Mouse (Mus musculus): ENCODE data around the gene Dnah2.
"Not testable (repeated sequence)": the region's sequence is repeated elsewhere in the genome, so short reads cannot be mapped to it uniquely, and the experiment has no call there.

The Dnah2 gene

GRCm38 (mm10) chr11:69530281-69530680, 18.6 kb downstream of the Dnah2 start:
- not testable (repeated sequence) for DNase-seq (ENCODE audit: low read depth, low spot score)

DNA sequence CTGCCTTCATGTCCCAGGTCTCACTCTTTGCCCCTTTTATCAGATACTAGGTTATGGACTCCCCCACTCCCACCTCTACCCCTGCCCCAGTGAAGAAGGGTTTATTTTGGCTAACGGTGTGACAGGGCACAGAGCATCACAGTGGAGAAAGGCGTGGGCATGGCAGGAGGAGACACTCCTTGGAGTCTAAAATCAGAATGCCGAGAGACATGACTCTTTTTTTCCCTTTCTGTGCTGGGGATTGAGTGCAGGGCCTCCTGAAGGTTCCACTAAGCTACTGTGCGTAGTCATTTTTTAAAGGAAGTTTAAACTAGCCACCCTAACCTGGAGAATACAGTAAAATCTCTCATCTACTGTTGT, 20.9 kb downstream of the Dnah2 start:
- DNase-seq (ENCODE audit: low read depth, low spot score), result no peak

GRCm38 (mm10) chr11:69527098-69528030, 21.5 kb downstream of the Dnah2 start:
- no peak for DNase-seq (ENCODE audit: low read depth, low spot score)

DNA sequence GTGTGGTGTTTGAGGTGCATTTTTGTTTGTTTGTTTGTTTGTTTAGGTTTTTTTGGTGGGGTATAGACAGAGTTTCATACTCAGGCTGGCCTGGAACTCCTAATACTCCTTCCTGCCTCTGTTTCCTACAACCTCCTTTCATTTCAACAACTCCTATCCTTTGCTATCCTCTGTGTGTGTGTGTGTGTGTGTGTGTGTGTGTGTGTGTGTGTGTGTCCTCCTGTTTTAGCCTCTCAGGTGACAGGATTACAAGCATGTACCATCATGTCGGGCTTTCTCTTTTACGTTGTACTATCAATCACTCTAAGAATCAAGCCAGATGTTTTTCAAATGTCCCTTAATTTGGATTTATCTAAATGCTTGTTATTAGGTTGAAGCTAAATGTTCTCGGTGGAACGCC, 22.3 kb downstream of the Dnah2 start:
- no peak for DNase-seq (ENCODE audit: low read depth, low spot score)

GRCm38 (mm10) chr11:69525661-69526060, 23.2 kb downstream of the Dnah2 start:
- no peak for DNase-seq (ENCODE audit: low read depth, low spot score)

DNA sequence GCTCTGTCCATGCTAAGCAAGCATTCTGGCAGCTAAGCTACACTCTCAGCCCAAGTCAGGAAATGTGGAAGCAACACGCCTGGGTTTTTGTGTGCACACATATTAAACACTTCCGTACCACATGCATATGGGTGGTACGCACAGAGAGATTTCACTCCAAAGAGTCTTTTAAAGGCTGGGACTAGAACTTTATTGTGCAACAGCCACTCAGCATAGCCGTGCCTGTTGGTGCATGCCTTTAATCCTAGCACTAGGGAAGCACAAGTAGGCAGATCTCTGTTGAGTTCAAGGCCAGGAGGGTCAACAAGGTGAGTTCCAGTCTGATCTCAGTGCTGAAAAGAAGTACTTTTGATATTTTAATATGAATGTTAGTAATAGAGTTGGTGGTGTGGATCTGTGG, 25.3 kb downstream of the Dnah2 start:
- no peak for DNase-seq (ENCODE audit: low read depth, low spot score)

DNA sequence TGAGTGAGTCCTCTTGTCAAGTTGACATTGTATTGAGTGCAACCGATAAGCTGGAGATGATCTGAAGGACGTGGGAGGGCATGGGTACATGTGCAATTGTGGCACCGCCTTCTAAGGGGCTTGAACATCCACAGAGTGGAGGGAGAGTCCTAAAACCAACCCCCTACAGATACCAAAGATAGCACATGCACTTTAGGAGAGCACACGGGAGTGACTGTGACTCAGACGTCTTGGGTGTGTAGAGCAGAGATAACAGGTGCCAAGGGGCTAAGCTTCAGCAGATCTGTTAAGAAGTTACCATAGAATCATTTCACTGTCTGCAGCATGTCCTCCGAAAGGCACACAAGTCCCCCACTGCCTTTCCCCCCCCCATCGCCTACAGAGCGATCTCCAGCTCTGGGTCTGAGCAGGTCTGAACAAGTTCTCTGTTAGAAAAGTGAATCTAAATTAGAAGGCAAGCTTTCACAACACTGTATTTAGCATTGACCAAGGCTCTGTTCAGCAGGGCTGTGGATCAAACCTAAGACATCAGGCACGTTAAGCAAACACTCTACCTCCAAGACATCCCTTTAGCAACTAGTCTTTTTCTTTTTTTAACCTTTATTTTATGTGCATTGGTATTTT, 27.3 kb downstream of the Dnah2 start:
- DNase-seq (ENCODE audit: low read depth, low spot score), result no peak

DNA sequence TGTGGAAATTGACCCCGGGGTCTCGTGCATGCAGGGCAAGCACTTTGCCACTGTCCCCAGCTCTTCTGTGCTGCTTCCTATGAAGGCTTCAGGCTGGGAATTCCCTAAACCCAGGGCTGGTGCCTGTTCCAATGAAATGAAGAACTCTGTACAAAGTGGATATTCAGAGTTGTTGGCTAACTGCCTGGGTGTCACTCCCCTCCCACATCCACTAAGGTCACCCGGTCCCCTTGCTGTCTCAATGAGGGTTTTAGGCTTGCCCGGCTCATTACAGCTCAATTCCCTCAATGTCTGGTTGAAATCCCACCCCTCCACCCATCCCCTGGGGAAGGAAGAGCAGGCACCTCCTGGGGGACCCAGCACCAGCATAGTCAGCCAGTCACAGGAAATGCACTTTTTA, 28.9 kb downstream of the Dnah2 start:
- no peak for DNase-seq (ENCODE audit: low read depth, low spot score)

GRCm38 (mm10) chr11:69516661-69517060, 32.2 kb downstream of the Dnah2 start:
- no peak for DNase-seq (ENCODE audit: low read depth, low spot score)

DNA sequence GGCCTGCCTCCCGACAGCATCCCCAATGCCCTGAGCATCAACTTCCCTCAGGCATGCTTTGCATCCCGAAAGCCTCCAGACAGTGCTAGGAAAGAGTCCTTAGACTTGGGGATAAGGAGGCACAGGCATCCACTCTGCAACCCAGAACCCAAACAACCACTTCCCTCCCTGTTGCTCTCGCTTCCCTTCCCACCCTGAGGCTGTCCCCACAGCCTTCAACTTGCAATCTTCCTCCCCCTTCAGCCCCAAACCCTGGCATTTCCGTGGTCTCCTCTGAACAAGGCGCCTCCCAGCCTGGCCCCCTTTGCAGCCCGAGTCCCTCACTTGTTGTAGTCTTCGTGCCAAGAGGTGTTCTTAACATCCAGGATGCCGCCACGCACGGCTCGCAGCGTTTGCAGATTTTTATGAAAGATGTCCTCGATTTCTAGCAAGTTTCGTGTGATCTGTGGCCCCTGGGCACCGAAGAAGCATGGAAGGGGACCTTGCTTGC, 32.7 kb downstream of the Dnah2 start:
- no peak for DNase-seq (ENCODE audit: low read depth, low spot score)

- DNase-seq (ENCODE audit: low read depth, low spot score), result peak; percentile 60
These were observed 35.1 kb downstream of the Dnah2 start for GRCm38 (mm10) chr11:69513840-69514239.

DNA sequence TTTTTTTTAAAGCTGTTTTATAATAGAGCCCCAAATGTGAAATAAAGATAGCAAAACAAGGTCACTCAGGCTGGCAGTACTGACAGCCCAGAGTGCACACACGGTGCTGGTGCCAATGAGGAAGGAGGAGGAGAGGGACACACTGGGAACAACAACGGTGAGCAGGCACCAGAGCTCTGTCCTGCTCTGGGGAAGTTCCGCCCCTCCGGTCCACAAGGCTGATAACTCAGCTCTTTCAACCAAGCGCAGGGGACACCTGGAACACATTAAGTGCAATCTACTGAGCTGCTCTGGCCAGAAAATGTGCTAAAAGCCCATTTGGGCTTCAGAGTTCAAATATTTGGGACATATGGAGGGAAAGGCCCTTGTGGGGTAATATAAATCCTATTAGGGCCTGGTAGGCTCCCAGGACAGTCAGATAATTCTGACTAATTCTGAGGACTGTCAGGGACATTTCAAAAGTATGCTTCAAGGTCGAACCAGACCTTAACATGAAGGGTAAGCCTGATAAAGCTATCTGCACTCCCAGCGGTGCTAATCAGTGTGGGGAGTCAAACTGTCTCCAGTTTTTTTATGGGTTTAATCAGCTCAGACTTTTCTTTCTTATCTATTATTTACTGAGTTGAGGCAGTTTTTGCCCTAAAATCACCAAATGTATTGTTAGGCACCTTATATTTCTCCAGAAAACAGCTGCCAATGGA, 38.0 kb downstream of the Dnah2 start:
- DNase-seq (ENCODE audit: low read depth, low spot score), result no peak

- DNase-seq (ENCODE audit: low read depth, low spot score), result no peak
These were observed 45.0 kb downstream of the Dnah2 start for GRCm38 (mm10) chr11:69503863-69504280.

DNA sequence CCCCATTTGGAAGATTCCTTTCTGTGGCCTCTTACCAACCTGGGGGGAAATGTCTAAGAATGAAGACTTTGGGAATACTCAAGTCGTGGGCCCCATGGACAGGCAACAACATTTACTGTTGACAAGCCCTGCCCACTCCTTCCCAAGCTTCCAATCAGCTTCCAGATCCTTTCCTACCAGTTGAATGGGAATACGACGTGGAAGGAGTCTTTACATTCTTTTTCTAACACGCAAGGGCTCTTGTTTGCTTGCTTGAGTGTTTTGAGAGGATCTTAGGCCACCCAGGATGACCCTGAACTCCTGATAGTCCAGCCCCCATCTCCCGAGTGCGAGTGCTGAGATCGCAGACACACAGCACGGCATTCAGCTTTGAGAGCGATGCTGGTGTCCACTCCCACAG, 47.4 kb downstream of the Dnah2 start:
- DNase-seq (ENCODE audit: low read depth, low spot score), result no peak

DNA sequence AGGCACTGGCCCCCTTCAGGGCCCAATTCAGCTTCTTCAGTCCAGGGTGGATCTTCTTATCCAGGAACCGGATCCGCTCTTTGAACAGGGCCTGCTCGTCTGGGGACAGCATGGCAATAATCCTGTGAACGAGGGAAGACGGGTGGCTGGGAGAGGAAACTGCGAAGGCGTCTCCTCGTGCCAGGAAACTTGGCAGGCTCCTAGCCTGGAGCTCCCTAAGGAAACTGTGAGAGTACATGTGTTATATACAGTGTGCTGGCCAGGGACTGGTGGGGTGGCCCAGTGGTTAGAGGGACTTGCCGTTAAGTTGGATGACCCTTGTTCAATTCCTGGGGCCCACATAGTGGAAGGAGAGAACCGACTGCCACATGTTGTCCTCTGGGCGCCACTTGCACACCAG, 49.8 kb downstream of the Dnah2 start:
- DNase-seq (ENCODE audit: low read depth, low spot score), result no peak

- DNase-seq (ENCODE audit: low read depth, low spot score), result no peak
These were observed 57.2 kb downstream of the Dnah2 start for GRCm38 (mm10) chr11:69491711-69492110.

DNA sequence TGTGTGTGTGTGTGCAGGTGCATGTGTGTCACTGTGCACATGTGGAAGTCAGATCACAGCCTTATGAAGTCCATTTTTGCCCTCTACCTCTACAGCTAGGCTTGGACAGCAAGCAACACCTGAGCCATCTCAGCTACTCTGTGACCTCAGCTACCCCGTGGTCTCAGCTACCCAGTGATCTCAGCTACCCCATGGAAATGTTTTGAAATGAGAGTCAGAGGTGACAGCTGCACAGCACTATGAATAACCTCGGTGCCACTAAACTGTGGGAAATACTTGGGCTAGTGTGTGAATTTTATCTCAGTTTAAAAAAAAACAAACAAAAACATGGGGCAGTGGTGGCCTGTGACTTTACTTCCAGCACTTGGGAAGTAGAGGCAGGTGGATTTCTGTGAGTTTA, 58.0 kb downstream of the Dnah2 start:
- DNase-seq (ENCODE audit: low read depth, low spot score), result no peak

DNA sequence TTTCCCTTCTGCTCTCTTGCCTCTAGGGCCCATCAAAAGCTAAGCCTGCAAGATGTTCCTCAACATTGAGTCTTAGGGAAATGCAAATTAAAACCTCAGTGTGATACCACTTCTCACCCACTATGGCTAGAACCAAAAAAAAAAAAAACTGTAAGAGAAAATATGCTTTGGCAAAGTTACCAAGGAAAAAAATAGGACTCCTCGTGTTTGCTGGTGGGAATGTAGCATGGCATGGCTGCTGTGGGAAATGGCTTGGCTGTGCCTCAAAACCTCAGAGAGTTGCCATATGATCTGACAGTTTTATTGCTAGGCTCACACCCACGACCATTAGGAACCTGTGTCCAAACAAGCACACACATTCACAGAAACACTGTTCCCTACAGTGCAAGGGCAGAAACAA, 61.4 kb downstream of the Dnah2 start:
- no peak for DNase-seq (ENCODE audit: low read depth, low spot score)

DNA sequence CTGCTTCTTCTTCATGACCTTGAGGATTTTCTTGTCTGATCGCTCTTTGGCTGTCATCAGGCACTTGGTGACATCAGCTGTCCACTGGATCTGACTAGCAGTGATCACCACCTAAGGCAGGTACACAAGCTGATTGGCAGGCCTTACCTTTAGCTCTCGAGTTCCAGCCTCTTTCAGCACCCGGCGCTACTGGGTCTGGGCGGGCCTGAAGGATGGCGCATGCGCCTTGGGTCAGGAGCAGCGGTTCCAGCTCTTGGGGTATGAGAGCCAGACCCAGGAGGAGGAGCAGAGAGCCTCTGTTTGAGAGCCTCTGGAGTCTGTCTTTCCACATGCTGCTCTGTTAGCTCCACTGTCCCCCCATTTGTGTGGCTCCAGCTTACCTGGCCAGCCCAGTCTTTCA, 71.3 kb downstream of the Dnah2 start:
- no peak for DNase-seq (ENCODE audit: low read depth, low spot score)

- DNase-seq (ENCODE audit: low read depth, low spot score), result no peak
These were observed 72.1 kb downstream of the Dnah2 start for GRCm38 (mm10) chr11:69476802-69477201.

DNA sequence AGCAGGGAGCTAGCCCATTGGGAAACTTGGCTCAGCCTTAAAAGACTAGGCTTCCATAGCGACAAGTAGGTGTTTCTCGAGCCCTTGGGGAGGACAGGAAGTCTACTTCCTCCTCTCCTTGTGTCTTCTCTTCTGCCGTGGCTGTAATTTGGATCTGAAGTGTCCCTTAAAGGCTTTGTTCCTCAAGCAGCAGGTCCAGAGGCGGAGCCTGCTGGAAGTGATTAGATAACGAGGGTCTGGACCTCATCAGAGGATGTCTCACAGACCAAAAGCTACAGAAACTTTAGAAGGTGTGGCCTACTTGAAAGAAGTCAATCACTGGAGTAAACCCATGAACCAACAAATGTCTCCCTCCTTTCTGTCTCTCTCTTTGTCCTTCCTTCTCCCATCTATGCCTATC, 74.2 kb downstream of the Dnah2 start:
- no peak for DNase-seq (ENCODE audit: low read depth, low spot score)

GRCm38 (mm10) chr11:69472687-69473086, 76.2 kb downstream of the Dnah2 start:
- DNase-seq (ENCODE audit: low read depth, low spot score), result peak; percentile 43

Measured in A20 (cell line).